Mouse (Mus musculus) v-Abl transformed pro-B cells (cell line): ENCODE measurements around the gene Lipa.

Source experiments
- in situ Hi-C, 2 experiments: fragments of 400-800 bp; cut with MboI; formaldehyde crosslinking; loops; one replicate each; pipeline ENCODE4 v1.15.1; 2025; ENCODE audit not compliant: unreplicated experiment in 2 of 2

The Lipa gene

GRCm38 (mm10) chr19:34474228-34474990, 52.9 kb downstream of the Lipa start:
- in situ Hi-C loops: loop anchor here (5.0 to 10.0 kb wide), 2 partner anchors 227 to 330 kb away; no protein-coding TSS in a partner anchor

- in situ Hi-C loops: loop anchor here (5.0 to 10.0 kb wide), 2 partner anchors 224 to 327 kb away; no protein-coding TSS in a partner anchor
Observed at GRCm38 (mm10) chr19:34471703-34472102, 55.6 kb downstream of the Lipa start.

- in situ Hi-C loops: no loop called here
Observed at GRCm38 (mm10) chr19:34468794-34469193, 58.5 kb downstream of the Lipa start.

GRCm38 (mm10) chr19:34468216-34468615, 59.1 kb downstream of the Lipa start:
- in situ Hi-C loops: no loop called here

GRCm38 (mm10) chr19:34464453-34464852, 62.8 kb downstream of the Lipa start:
- in situ Hi-C loops: no loop called here

- in situ Hi-C loops: no loop called here
Observed at GRCm38 (mm10) chr19:34461451-34462019, 65.7 kb downstream of the Lipa start.

GRCm38 (mm10) chr19:34450784-34451370, 76.4 kb downstream of the Lipa start:
- in situ Hi-C loops: no loop called here

GRCm38 (mm10) chr19:34448851-34449250, 78.4 kb downstream of the Lipa start:
- in situ Hi-C loops: no loop called here

- in situ Hi-C loops: no loop called here
Observed at GRCm38 (mm10) chr19:34445410-34446012, 81.8 kb downstream of the Lipa start.

GRCm38 (mm10) chr19:34444785-34445184, 82.5 kb downstream of the Lipa start:
- in situ Hi-C loops: no loop called here
